Mouse (Mus musculus) natural killer cell, adult 2 months (primary cell): ENCODE measurements around the gene Erg.
A peak's percentile ranks its signal among the peaks of the same experiment; 100 is the strongest.

Experiments
- DNase-seq, 2 experiments: peaks; one replicate each; pipeline ENCODE4 v3.0.0; 2022; ENCODE audit warnings: low spot score in 2 of 2

The Erg gene

DNA sequence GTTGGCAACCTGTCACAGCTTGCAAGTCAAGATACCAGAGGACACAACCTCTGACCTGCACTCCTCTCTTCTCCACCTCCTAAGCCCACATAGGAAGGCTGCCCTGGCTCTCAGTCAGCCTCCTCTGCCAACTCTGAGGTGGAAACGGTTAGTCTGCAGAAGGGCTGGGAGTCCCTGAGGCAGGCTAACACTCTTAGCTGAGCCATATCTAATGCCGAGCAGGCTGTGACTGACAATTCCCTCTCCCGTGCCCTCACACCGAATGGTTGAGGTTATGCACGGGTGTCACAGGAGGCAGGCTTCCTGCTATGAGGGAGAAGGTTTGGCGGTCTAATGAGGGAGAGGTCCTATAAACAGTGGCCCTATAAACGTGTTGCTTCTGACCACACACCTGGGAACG lies 232.6 kb downstream of the Erg start:
- no peak for DNase-seq

DNA sequence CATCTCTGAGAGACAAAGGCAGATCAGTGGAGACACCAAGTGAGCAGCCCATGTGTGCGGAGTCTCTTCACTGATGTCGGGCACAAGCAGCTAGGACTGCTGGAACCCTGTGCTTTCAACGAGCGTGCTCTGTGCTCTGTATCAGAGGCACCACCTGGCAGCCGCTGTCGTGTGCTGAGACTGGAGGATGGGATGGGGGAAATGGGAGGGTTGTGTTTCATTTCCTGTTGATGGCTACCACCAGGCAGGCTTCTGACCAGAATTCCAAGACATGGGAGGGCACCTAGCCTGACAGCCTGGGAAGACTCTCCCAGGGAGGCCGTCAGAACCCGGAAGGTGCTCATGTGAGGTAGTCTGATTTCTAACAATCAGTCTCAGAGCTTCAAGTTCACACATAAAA lies 234.1 kb downstream of the Erg start:
- no peak for DNase-seq

DNA sequence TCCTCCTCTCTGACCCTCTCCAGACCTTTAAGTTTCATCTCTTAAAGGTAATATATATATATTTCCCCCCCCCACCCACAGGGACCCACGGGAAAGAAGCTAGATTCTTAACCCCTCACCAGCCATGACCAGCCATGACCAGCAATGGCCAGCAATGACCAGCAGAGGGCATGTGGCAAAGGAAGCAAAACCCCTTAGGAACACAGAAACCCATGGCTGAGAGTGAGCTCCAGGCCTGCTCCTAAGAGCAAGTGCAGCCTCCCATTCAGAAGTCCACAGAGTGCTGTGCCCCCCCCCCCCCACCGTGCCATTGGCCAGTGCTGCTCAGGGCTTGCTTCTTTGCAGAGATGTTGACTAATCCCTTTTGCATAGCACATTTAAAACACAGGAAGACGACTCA lies 235.9 kb downstream of the Erg start:
- peak in 1 of 2 experiments; percentile 21 for DNase-seq

DNA sequence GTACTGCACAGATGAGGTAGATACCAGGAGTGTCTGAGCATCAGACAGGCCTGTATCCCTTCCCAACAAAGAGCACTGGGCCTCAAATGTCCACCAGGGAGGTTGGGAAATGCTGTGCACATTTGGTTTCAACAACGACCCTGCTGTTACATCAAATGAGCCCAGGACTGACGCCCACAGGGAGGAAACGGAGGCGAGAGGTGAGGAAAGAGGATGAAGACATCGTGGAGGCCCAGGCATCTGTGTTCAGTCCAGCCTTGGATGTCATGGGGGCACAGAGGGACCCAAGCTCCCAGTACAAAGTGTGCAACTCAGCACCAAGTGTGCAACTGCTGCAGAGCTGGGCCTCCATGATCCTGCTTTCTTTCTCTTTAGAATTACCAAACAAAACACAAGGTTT lies 236.6 kb downstream of the Erg start:
- DNase-seq: no peak

DNA sequence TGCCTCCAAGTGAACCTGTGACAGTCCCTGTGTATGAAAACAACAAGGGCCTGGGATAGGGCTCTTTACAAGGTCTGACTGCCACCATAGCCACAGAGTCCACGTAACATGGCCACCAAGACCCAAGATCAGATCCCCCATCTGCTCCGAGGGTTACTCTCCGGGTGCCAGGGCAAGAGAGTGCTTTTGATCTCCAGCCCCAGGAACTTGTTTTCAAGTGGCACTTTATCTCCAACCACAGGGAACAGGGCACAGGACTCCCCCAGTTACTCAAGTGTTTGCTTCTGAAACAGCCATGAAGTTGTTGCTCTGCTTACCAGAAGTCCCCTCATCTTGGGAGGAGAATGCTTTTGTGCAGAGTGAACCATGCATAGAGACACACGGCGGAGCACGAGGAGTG lies 237.0 kb downstream of the Erg start:
- no peak for DNase-seq

DNA sequence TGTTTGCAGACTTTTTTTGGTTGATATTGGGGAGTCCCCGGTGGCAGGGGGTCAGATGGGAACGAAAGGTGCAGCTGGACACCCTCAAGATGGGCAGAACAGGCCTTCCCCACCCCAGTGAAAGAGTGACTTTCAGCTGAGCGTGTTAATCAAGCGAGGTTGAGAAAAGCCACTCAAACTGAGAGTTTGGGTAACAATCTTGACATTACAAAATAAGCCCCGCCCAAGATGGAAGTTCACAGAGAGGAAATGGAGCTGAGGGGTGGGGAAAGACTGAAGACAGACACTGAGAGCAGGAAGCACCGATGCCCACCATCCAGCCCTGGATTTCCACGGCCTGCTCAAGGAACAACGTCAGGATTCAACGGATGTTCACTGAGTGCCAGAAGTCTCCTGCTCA lies 237.8 kb downstream of the Erg start:
- DNase-seq: no peak

DNA sequence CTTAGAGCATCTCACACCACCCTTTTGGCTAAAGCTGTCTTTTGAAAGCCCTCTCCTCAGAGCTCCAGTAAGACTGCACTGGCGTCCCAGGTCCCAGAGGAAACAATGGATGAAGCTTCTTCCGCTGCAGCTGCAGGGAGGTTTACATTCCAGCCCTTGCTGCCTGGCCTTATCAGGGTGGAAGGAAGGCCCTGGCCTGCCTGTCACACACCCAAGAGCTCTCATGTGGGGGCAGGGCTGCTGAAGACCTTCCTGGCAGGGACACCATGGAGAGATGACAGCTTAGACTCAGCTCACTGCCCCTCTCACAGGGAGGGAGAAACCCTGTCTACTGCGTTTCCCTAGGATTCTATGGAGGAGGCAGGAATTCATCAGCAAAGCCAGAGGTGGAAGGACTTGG lies 239.2 kb downstream of the Erg start:
- no peak for DNase-seq

DNA sequence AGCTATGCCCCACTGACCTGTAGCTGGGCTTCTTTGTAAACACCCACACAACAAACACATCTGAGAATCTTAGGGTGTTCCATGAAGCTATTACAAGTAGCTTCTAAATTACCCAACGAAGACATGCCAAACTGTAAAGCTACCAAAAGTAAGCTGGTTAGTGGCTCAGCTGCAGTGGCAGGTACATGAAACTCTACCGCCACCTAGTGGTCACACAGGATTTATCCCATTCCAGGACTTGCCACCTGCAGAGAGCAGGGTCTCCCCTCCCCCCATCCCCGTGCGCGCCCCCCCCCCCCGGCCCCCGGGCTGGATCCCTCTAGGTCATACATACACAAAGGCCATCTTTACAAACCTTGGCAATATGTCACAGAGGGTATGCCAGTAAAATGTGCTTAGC lies 240.5 kb downstream of the Erg start:
- DNase-seq: peak; percentile 27 to 65

DNA sequence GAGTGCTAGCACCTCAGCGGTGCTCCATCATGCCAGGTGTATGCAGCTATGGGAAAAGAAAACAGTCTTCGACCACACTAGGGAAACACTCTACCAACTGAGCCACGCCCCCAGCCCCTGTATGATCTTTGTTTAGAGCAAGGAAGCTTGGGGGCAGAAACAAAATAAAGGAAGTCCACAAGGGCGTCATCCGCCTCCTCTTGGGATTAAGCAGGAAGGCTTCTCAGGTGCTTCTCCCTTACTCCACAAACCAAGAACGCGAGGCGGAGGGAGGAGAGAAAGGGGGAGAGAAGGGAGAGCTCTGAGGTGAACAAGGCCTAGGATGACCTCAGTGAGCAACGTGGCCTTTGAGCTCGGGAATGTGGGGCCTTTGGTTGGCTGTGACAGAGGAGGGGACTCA lies 241.4 kb downstream of the Erg start:
- DNase-seq: no peak

DNA sequence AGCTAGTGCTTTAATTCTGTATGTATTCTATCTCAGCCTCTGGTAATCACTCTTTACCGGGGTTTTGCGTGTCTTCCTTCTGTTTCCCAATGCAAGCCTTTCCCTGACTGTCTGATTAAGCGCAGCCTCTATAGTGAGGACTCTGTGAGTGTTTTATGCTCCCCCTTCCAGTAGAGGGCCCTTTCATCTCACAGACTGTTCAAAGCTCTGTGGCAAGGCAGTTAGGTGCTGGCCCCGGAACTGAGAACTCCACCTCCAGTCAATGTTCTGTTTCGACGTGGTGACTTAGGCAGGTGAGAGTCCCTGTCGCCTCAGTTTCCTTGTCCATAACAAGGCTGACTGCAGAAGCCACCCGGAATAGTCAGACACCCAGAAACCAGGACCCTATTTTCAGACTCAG lies 244.4 kb downstream of the Erg start:
- DNase-seq: no peak

DNA sequence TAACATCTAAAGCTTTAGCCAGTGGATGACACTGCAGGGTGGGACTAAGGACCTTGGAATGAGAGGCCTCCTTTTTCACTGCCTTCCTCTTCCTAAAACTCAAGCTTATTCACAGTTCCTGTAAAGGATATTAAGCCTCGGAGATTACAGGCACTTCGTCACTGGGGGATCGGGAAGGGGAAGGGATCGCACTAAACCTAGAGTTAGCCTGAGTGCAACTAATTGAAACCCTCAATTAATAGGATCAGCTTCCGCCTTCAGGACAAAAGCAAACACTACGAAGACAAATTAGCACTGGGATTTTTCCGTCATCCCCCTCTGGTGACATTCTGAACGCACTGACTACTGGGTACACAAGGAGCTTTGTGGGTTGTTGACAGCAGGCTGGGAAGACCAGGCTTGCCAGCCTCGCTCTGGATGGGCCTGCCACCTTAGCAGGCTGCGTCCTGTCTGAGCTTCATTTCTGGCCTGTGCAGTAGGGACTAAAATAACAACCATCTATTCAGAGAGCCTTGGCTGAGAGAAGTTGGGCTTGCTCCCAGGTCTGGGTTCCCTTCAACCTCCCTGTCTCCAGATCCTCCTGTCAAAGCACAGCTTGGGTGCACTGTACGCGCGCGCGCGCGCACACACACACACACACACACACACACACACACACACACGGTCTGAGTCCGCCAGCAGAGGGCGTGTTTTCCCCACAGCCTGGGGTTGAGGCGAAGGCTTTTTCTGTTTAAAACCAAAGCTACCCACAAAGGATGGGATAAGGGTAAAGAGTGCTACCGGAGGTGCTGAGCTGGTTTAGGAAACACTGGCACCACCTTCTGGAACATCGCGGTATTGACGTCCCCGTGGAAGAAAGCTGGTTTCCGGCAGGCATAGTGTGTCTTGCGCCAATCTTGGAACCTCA lies 245.3 kb downstream of the Erg start:
- DNase-seq: peak; percentile 14 to 63

DNA sequence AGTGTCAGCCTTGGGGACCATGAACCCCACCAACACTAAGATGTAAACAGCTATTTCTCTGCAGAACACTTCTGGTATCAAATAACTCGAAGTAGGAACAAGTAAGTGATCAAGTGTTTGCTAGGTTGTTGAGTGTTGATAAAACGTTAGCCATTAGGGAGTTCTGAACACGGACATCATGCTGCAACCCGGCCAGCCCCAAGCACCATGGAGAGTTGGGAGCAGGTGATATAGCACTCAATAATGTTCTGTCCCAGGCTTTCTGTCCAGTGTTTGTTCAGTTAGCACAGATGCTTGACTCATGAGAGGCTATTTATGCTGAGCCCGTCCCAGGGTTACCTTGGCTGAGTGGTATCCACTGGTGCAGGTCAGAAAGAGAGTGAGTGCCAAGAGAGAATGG lies 254.2 kb downstream of the Erg start:
- DNase-seq: no peak

DNA sequence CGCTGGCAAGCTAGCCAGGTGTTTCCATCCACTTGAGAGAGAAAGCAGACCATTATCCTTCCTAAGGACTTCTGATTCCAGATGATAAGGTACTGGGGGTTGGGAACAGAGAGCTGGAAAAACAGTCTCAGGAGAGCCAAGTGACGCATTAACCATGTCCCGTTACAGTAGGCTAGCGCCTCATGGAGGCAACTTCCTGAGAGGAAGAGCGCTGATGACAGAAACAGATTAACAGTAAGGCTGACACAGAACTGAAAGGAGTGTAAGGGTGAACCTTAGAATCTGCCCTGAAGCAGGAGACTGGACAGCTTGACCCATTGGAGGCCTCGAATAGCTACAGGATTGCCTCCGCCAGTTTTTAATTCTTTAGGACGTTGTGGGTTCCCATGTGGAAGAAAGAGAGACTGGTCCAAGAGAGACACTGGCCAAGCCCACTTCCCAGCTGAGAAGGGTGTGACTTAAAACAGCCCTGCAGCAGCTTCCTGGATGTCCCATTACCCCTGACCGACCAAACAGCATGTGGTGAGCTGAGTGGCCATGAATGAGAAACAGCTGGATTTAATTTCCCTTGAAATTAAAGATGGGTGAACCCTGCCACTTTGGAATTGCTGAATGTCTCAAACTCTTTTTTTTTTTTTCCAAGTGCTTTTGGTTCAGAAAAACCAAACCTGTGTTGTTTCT lies 264.3 kb downstream of the Erg start:
- no peak for DNase-seq
